Mouse (Mus musculus) ES-Bruce4 (cell line): ENCODE results near the gene Ina. TPM values are rescaled to one million over a fixed set of nuclear protein-coding genes. Genes with fewer than 3 reads are reported as not detected.
"Not testable (repeated sequence)": the region's sequence is repeated elsewhere in the genome, so short reads cannot be mapped to it uniquely, and the experiment has no call there.

Source experiments
- H3K27ac ChIP-seq: 2 replicates; pipeline ENCODE4 v1.5.1; 2012; ENCODE audit warnings: low read length, inconsistent platforms; ENCODE audit not compliant: insufficient read depth
- H3K27me3 ChIP-seq: 2 replicates; pipeline ENCODE4 v1.6.1; 2012; ENCODE audit warnings: mild to moderate bottlenecking, low read length, inconsistent platforms; ENCODE audit not compliant: control insufficient read depth, poor library complexity, insufficient read depth, severe bottlenecking
- H3K36me3 ChIP-seq: 2 replicates; pipeline ENCODE4 v1.6.1; 2012; ENCODE audit warnings: inconsistent platforms, mild to moderate bottlenecking, low read length, moderate library complexity; ENCODE audit not compliant: control insufficient read depth, poor library complexity, insufficient read depth, severe bottlenecking
- H3K4me1 ChIP-seq: one replicate; pipeline ENCODE4 v1.8.1; 2011; ENCODE audit warnings: low read length; ENCODE audit not compliant: control insufficient read depth, insufficient read depth
- H3K4me3 ChIP-seq: 2 replicates; pipeline ENCODE4 v1.5.1; 2011; ENCODE audit warnings: low read depth, mild to moderate bottlenecking, low read length
- H3K9ac ChIP-seq: 2 replicates; pipeline ENCODE4 v1.6.1; 2012; ENCODE audit warnings: low read depth, mild to moderate bottlenecking, inconsistent platforms; ENCODE audit not compliant: poor library complexity, severe bottlenecking
- H3K9me3 ChIP-seq: replicated peaks from 2 replicates; pipeline ENCODE4 v1.6.1; 2012; ENCODE audit warnings: mild to moderate bottlenecking, low read length, inconsistent platforms; ENCODE audit not compliant: control insufficient read depth, poor library complexity, insufficient read depth, severe bottlenecking
- CTCF ChIP-seq: IDR thresholded peaks from one replicate; pipeline ENCODE4 v1.8.1; 2011; ENCODE audit warnings: low read depth, low read length
- EP300 ChIP-seq: IDR thresholded peaks from 2 replicates; pipeline ENCODE4 v1.6.1; 2011; ENCODE audit warnings: low read depth, low read length; ENCODE audit not compliant: insufficient read depth
- POLR2A ChIP-seq: IDR thresholded peaks from one replicate; pipeline ENCODE4 v1.8.1; 2011; ENCODE audit warnings: low read length; ENCODE audit not compliant: insufficient read depth
- polyA plus RNA-seq: library from polyadenylated mRNA; stranded (reverse); fragments of >200 nt; gene quantifications from 2 replicates; pipeline ENCODE4 v1.2.4, GENCODE M21; 2011; ENCODE audit warnings: low read depth; ENCODE audit not compliant: missing spikeins, insufficient read depth, insufficient read length

Ina gene
- polyA plus RNA-seq, 1 experiment: 21.2 TPM

DNA sequence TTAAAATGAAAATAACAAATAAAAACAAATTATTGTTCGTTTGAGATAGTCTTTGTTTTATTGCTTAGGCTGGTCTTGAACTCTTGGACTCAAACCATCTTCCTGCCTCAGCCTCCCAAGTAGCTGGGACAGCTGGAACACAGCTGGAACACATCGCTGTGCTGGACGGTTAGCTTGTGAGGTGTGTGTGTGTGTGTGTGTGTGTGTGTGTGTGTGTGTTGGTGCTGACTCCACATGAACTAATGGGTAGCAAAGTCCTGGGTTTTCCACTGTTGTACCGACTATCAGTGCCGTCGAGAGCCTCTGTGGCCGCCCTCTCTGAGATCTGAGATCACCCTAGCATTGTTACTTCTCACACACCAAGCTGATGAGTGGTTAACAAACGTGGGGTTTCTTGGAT, 38.5 kb upstream of the Ina start:
- no peak overlapping the region for H3K9ac ChIP-seq
- H3K9me3 ChIP-seq: no peaks in the 10 kb centered on the region
- no peak for TF ChIP-seq EP300
- no peak for TF ChIP-seq POLR2A
- TF ChIP-seq CTCF: no peak

DNA sequence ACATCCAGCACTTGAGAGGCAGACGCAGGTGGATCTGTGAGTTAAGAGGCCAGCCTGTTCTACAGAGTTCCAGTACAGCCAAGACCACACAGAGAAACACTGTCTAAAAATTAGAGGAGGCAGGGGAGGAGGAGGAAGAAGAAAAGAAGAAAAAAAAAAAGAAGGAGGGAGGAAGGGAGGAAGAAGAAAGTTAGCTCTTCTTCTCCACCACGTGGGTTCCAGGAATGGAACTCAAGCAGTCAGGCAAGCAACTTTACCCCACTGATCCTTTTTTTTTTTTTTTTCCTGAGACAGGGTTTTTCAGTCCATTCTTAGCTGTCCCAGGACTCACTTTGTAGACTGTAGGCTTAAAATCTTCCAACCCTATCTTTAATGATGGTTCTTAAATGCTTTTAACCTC, 37.8 kb upstream of the Ina start:
- no peak overlapping the region for H3K27ac ChIP-seq
- no peak overlapping the region for H3K9ac ChIP-seq
- no peak for TF ChIP-seq CTCF
- TF ChIP-seq POLR2A: no peak
- TF ChIP-seq EP300: no peak
- peaks cover 2% of the 10 kb centered on the region for H3K4me1 ChIP-seq
- H3K4me3 ChIP-seq: no peak overlapping the region
- H3K27me3 ChIP-seq: no peaks in the 10 kb centered on the region
- H3K36me3 ChIP-seq: no peaks in the 10 kb centered on the region
- no peaks in the 10 kb centered on the region for H3K9me3 ChIP-seq

More for the DNA sequence above, 38.5 kb upstream of the Ina start:
- no peaks in the 10 kb centered on the region for H3K27me3 ChIP-seq
- H3K4me1 ChIP-seq: peaks cover 2% of the 10 kb centered on the region
- no peak overlapping the region for H3K4me3 ChIP-seq
- H3K27ac ChIP-seq: no peak overlapping the region
- H3K36me3 ChIP-seq: no peaks in the 10 kb centered on the region

DNA sequence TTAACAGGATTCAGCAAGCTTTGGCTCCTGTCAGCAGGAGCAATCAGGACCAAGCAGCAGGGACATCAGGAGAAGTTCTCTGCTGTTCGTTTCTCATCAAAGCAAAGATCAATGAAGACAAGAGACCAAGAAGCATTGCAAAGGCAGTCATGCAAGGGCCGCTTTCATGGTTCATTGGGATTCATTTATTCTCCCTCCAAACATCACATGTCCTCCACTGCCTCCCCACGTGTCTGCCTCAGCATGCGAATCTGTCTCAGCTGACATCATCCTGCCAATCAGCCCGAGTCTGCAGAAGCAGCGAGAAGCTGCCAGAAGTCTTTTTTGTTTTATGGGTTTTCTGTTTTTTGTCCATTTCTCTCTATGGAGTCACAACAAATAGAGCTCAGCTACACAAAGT, 37.0 kb upstream of the Ina start:
- Histone ChIP-seq H3K9me3 (no peaks in the 10 kb centered on the region), H3K9ac (no peak overlapping the region), H3K36me3 (no peaks in the 10 kb centered on the region), H3K27ac (no peak overlapping the region), H3K4me3 (no peak overlapping the region), H3K27me3 (no peaks in the 10 kb centered on the region), H3K4me1 (peaks cover 2% of the 10 kb centered on the region)
- TF ChIP-seq CTCF (no peak), EP300 (no peak), POLR2A (no peak)

DNA sequence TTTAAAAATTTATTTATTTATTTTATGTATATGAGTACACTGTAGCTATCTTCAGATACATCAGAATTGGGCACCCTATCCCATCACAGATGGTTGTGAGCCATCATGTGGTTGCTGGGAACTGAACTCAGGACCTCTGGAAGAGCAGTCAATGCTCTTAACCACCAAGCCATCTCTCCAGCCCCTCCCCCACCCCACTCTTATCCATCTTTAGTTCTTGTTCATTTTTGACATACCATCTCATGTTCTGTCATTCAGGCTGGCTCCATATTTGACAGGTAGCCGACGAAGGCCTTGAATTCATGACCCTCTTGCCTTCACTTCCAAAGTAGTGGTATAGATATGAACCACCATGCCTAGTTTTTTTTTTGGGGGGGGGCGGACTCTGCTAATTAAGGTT, 36.4 kb upstream of the Ina start:
- H3K9me3 ChIP-seq, H3K27me3 ChIP-seq, H3K4me1 ChIP-seq, H3K4me3 ChIP-seq, H3K27ac ChIP-seq, H3K36me3 ChIP-seq, H3K9ac ChIP-seq: not testable (repeated sequence)

DNA sequence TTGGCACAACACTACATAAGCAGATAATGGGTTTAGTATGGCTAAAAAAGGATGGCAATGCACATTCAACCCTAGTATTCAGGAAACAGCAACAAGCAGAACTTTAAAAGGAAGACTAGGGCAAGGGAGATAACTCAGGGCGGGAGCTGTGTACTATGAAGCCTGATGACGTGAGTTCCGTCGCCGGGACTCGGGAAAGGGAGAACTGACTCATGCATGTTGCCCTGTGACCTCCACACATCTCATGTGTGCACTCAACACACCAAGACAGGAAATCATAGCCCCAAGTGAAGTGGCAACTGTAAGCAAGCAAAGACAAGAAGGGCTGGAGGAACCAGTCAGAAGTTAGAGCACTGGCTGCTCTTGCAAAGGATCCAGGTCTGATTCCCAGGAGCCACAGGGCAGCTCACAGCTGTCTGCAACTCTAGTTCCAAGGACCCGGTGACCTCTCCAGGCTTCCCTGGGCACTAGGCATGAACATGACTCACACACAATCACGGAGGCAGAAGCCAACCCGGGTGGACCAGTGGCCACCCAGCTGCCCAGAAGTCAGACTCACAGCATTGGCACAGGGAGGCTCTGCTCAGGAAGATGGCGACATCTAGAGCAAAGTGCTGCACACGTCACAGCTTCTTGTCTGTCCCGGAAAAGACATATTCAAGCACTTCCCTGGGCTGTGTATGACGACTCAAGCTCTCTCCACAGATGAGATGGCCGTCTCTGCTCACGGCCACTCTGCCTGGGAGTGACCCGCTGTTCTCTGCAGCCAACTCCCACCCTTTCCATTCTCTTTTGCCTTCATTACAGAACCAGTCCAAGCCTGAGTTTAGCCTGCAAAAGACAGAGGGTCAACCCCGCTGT, 35.3 kb upstream of the Ina start:
- H3K9me3 ChIP-seq: no peaks in the 10 kb centered on the region
- TF ChIP-seq POLR2A (no peak), EP300 (no peak), CTCF (no peak)
- H3K27ac ChIP-seq: no peak overlapping the region
- H3K9ac ChIP-seq: no peak overlapping the region
- no peaks in the 10 kb centered on the region for H3K36me3 ChIP-seq
- no peak overlapping the region for H3K4me3 ChIP-seq
- H3K27me3 ChIP-seq: no peaks in the 10 kb centered on the region
- no peaks in the 10 kb centered on the region for H3K4me1 ChIP-seq

DNA sequence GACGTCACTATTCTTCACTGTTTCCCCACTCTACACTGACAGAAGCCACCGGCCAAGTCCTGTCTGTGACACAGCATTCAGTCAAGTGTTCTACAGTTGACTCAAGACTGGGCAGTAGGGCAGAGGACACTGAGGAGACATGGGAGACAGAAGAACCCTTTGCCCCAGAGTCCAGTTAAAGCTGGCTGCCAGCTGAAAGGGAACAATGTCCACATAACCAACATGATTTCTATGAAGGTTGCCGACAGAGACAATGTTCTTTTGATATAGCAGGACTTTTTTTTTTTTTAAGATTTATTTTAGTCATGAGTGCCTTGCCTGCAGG, 34.8 kb upstream of the Ina start:
- no peak overlapping the region for H3K4me3 ChIP-seq
- no peak overlapping the region for H3K27ac ChIP-seq
- no peak for TF ChIP-seq EP300
- TF ChIP-seq CTCF: no peak
- TF ChIP-seq POLR2A: no peak
- H3K9me3 ChIP-seq: no peaks in the 10 kb centered on the region
- no peaks in the 10 kb centered on the region for H3K36me3 ChIP-seq
- H3K9ac ChIP-seq: no peak overlapping the region
- H3K4me1 ChIP-seq: no peaks in the 10 kb centered on the region
- H3K27me3 ChIP-seq: no peaks in the 10 kb centered on the region
